Mouse (Mus musculus) ES-Bruce4 (cell line): ENCODE results near the gene Fbxl18. TPM values are rescaled to one million over a fixed set of nuclear protein-coding genes. Genes with fewer than 3 reads are reported as not detected.

Experiments used
- H3K27ac ChIP-seq: 2 replicates; pipeline ENCODE4 v1.5.1; 2012; ENCODE audit warnings: low read length, inconsistent platforms; ENCODE audit not compliant: insufficient read depth
- H3K27me3 ChIP-seq: 2 replicates; pipeline ENCODE4 v1.6.1; 2012; ENCODE audit warnings: mild to moderate bottlenecking, low read length, inconsistent platforms; ENCODE audit not compliant: control insufficient read depth, poor library complexity, insufficient read depth, severe bottlenecking
- H3K36me3 ChIP-seq: 2 replicates; pipeline ENCODE4 v1.6.1; 2012; ENCODE audit warnings: inconsistent platforms, mild to moderate bottlenecking, low read length, moderate library complexity; ENCODE audit not compliant: control insufficient read depth, poor library complexity, insufficient read depth, severe bottlenecking
- H3K4me1 ChIP-seq: one replicate; pipeline ENCODE4 v1.8.1; 2011; ENCODE audit warnings: low read length; ENCODE audit not compliant: control insufficient read depth, insufficient read depth
- H3K4me3 ChIP-seq: 2 replicates; pipeline ENCODE4 v1.5.1; 2011; ENCODE audit warnings: low read depth, mild to moderate bottlenecking, low read length
- H3K9ac ChIP-seq: 2 replicates; pipeline ENCODE4 v1.6.1; 2012; ENCODE audit warnings: low read depth, mild to moderate bottlenecking, inconsistent platforms; ENCODE audit not compliant: poor library complexity, severe bottlenecking
- H3K9me3 ChIP-seq: replicated peaks from 2 replicates; pipeline ENCODE4 v1.6.1; 2012; ENCODE audit warnings: mild to moderate bottlenecking, low read length, inconsistent platforms; ENCODE audit not compliant: control insufficient read depth, poor library complexity, insufficient read depth, severe bottlenecking
- CTCF ChIP-seq: IDR thresholded peaks from one replicate; pipeline ENCODE4 v1.8.1; 2011; ENCODE audit warnings: low read depth, low read length
- EP300 ChIP-seq: IDR thresholded peaks from 2 replicates; pipeline ENCODE4 v1.6.1; 2011; ENCODE audit warnings: low read depth, low read length; ENCODE audit not compliant: insufficient read depth
- POLR2A ChIP-seq: IDR thresholded peaks from one replicate; pipeline ENCODE4 v1.8.1; 2011; ENCODE audit warnings: low read length; ENCODE audit not compliant: insufficient read depth
- polyA plus RNA-seq: library from polyadenylated mRNA; stranded (reverse); fragments of >200 nt; gene quantifications from 2 replicates; pipeline ENCODE4 v1.2.4, GENCODE M21; 2011; ENCODE audit warnings: low read depth; ENCODE audit not compliant: missing spikeins, insufficient read depth, insufficient read length

Gene Fbxl18
- polyA plus RNA-seq, 1 experiment: 19.3 TPM

DNA sequence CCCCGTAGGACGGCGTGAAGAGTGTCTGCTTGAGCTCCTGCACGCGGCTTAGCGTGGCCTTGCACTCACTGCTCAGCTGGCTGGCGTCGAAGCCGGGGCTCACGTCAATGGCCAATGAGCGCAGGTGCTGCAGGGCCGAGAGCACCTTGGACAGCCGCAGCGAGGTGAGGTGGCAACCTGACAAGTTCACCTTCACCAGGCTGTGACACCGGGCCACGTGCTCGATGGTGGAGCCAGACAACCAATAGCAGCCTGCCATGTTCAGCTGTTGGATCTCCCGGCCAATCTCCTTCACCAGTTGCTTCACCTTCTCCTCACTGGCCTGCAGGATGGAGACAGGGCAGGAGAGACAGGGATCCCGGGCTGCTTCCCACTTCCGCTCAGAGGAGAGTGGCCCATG, 8.5 kb downstream of the Fbxl18 start:
- Histone ChIP-seq H3K27ac (no peak overlapping the region), H3K27me3 (no peaks in the 10 kb centered on the region), H3K4me3 (no peak overlapping the region), H3K4me1 (peaks cover 6% of the 10 kb centered on the region), H3K9me3 (no peaks in the 10 kb centered on the region), H3K9ac (no peak overlapping the region), H3K36me3 (no peaks in the 10 kb centered on the region)
- TF ChIP-seq CTCF (no peak), EP300 (no peak), POLR2A (no peak)

DNA sequence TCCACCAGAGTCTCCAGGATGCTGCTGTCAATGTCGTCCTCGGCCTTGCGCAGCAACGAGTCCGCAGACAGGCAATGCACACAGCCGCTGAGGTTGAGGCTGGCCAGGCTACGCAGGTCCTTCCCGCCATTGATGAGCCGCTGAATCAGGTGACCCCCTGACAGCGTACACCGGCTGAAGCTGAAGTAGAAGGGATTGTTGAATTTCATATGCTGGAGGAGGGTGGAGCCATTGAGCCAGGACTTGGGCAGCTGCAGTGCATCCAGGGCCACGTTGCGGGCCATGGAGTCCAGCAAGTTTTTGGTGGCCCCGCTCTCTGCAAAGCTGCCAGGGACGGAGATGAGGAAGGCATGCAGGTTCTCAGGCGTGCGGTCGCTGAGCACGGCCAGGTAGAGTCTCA, 9.0 kb downstream of the Fbxl18 start:
- Histone ChIP-seq H3K27me3 (no peaks in the 10 kb centered on the region), H3K4me1 (peaks cover 8% of the 10 kb centered on the region), H3K9me3 (no peaks in the 10 kb centered on the region), H3K4me3 (peak overlapping the region; percentile 9), H3K9ac (no peak overlapping the region), H3K36me3 (no peaks in the 10 kb centered on the region), H3K27ac (no peak overlapping the region)
- TF ChIP-seq CTCF: no peak
- no peak for TF ChIP-seq EP300
- TF ChIP-seq POLR2A: no peak

DNA sequence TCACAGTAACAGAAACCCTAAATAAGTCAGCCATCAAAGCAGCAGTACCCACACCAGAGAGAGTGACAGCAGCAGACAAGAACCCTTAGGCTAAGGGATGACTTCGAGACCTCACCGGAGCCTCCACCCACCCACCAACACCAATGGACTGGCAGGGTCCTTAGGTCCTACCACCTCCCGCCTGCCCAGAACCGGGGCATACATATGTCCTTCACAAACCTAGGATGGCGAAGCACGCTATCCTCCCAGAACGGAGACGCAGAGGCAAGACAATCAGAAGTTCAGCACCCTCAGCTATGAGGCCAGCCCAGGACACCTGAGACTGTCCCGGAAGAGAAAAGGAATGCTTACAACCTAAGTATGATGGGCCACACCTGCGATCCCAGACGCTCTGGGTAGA, 12.8 kb downstream of the Fbxl18 start:
- H3K4me3 ChIP-seq: no peak overlapping the region
- peaks cover 11% of the 10 kb centered on the region for H3K4me1 ChIP-seq
- no peak for TF ChIP-seq EP300
- TF ChIP-seq POLR2A: no peak
- no peak for TF ChIP-seq CTCF
- H3K9ac ChIP-seq: no peak overlapping the region
- 0 out of 2 replicates have a peak, but pooled peaks cover 3% of the 10 kb centered on the region for H3K36me3 ChIP-seq
- no peaks in the 10 kb centered on the region for H3K27me3 ChIP-seq
- H3K9me3 ChIP-seq: no peaks in the 10 kb centered on the region
- H3K27ac ChIP-seq: no peak overlapping the region

DNA sequence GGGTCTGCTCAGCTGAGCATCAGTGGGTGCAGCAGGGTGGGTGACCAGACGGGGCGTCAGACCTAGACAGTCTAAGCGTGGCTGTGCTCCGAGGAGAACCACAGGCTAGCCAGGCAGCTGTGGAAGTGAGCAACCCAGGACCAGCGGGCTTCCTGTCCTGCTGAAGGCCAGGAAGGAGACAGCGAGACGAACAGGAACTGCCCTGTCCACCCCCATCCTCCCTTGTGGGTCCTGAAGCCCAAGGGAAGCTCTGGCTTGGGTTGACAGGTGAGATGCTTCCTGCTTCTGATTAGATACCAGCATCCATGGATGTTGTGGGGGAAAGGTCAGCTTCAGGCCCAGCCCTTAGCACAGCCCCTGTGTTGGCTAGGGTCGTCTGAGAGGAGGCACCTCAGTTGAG, 13.3 kb downstream of the Fbxl18 start:
- no peak overlapping the region; the same call in 1 of the 2 replicates for H3K9ac ChIP-seq
- H3K4me1 ChIP-seq: peaks cover 11% of the 10 kb centered on the region
- H3K9me3 ChIP-seq: no peaks in the 10 kb centered on the region
- no peaks in the 10 kb centered on the region for H3K27me3 ChIP-seq
- peak overlapping the region; percentile 40 for H3K27ac ChIP-seq
- TF ChIP-seq EP300 (no peak), CTCF (no peak), POLR2A (no peak)
- 0 out of 2 replicates have a peak, but pooled peaks cover 3% of the 10 kb centered on the region for H3K36me3 ChIP-seq
- no peak overlapping the region for H3K4me3 ChIP-seq

DNA sequence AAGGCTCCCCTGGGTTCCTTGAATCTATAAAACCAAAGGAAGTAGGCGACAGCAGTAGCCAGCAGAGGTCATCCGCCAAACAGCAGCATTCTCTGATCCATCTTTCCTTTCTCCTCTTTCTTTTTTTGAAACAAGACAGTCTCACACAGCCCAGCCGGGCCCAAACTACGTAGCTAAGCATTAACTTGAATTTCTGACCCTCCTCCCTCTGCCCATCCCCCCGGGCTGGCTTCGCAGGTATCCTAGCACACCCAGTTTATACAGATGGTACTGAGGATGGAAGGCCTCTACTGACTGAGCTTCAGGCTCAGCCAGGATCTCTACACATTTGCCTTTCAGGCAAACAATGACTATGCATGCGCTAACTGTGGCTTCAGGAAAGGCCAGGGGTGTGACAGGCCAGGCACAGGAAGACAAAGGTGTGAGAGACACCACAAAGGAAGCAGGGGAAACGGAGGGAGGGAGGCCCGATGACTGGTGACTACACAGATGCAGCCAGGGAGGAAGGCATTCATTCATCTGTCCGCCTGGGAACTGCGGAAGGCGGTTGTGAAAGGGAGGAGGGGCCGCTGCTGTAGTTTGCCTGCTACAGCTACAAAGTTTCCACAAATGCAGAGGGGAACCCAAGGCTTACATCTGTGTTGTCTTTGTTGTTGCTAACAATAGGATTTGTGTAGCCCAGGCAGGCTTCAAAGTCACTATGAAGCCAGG, 14.3 kb downstream of the Fbxl18 start:
- Histone ChIP-seq H3K9me3 (no peaks in the 10 kb centered on the region), H3K27me3 (no peaks in the 10 kb centered on the region), H3K4me3 (no peak overlapping the region), H3K4me1 (peaks cover 11% of the 10 kb centered on the region), H3K27ac (peak overlapping the region; percentile 40), H3K36me3 (0 out of 2 replicates have a peak, but pooled peaks cover 5% of the 10 kb centered on the region), H3K9ac (no peak overlapping the region)
- TF ChIP-seq CTCF (no peak), POLR2A (no peak), EP300 (peak; percentile 55; the same call in 1 of the 2 replicates)

DNA sequence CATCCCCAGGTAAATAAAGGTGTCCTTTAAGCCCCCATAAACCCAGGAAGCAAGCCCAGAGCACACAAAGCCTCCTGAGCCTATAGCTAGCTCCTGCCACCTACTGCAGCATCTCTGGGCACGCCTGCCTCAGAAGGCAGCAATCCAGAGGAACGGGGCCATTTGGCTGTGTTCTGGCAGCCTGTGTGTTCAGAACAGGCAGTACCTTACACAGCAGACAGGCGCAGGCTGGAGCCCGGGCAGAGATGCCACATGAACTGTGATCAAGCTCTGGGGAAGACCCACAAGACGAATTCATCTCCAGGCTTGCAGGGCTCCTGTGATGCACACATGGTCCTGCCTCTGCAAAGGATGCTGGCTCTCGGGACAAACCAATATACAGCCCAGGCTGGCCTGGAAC, 15.0 kb downstream of the Fbxl18 start:
- no peak overlapping the region for H3K4me3 ChIP-seq
- H3K36me3 ChIP-seq: 0 out of 2 replicates have a peak, but pooled peaks cover 5% of the 10 kb centered on the region
- H3K27me3 ChIP-seq: no peaks in the 10 kb centered on the region
- no peak overlapping the region for H3K9ac ChIP-seq
- H3K27ac ChIP-seq: peak overlapping the region; percentile 40; the same call in 1 of the 2 replicates
- peaks cover 11% of the 10 kb centered on the region for H3K4me1 ChIP-seq
- TF ChIP-seq CTCF (no peak), POLR2A (no peak), EP300 (no peak)
- H3K9me3 ChIP-seq: no peaks in the 10 kb centered on the region
